Mouse (Mus musculus) stomach, embryonic 14.5 days (tissue): ENCODE measurements around the gene Gm12185. TPM values are rescaled to one million over a fixed set of nuclear protein-coding genes. Genes with fewer than 3 reads are reported as not detected.
"Not testable (repeated sequence)": the region's sequence is repeated elsewhere in the genome, so short reads cannot be mapped to it uniquely, and the experiment has no call there.

Source experiments
- ATAC-seq: fragments of 200-750 bp; cut with Nextera tagmentation; 2 replicates; pipeline ENCODE4 v1.8.0; 2017; ENCODE audit warnings: low read depth, moderate TSS enrichment; ENCODE audit not compliant: insufficient number of reproducible peaks, insufficient read depth, low FRiP score
- H3K27ac ChIP-seq: fragments of 300-500 bp; sonication (generic); 2 replicates; pipeline ENCODE4 v1.5.1; 2014; ENCODE audit warnings: mild to moderate bottlenecking, low read length, moderate library complexity, mixed read lengths
- H3K27me3 ChIP-seq: fragments of 300-500 bp; sonication (generic); 2 replicates; pipeline ENCODE4 v1.6.1; 2014; ENCODE audit warnings: low read length, control low read depth, mixed read lengths; ENCODE audit not compliant: control insufficient read depth, insufficient read depth
- H3K36me3 ChIP-seq: fragments of 300-500 bp; sonication (generic); 2 replicates; pipeline ENCODE4 v1.6.1; 2014; ENCODE audit warnings: mild to moderate bottlenecking, control low read depth, low read length, moderate library complexity, mixed read lengths; ENCODE audit not compliant: control insufficient read depth, insufficient read depth
- H3K4me1 ChIP-seq: fragments of 300-500 bp; sonication (generic); 2 replicates; pipeline ENCODE4 v1.6.1; 2014; ENCODE audit warnings: low read length, control low read depth, mixed read lengths; ENCODE audit not compliant: control insufficient read depth, insufficient read depth
- H3K4me2 ChIP-seq: fragments of 300-500 bp; sonication (generic); replicated peaks from 2 replicates; pipeline ENCODE4 v1.6.1; 2014; ENCODE audit warnings: low read depth, low read length, control low read depth
- H3K4me3 ChIP-seq: fragments of 300-500 bp; sonication (generic); 2 replicates; pipeline ENCODE4 v1.5.1; 2014; ENCODE audit warnings: low read depth, low read length, control low read depth
- H3K9ac ChIP-seq: fragments of 300-500 bp; sonication (generic); replicated peaks from 2 replicates; pipeline ENCODE4 v1.6.1; 2014; ENCODE audit warnings: low read depth, mild to moderate bottlenecking, control low read depth, low read length, moderate library complexity, mixed read lengths
- H3K9me3 ChIP-seq: fragments of 300-500 bp; sonication (generic); 2 replicates; pipeline ENCODE4 v1.6.1; 2016; ENCODE audit warnings: low read depth, low read length, control low read depth; ENCODE audit not compliant: control insufficient read depth
- WGBS: fragments of 180-500 bp; shearing (Covaris S2); extraction: QIAGEN DNeasy Blood & Tissue Kit; methylation state at CpG from one replicate; pipeline ENCODE4 v1.1.7; 2014; 5-methylcytosine and 5-hydroxymethylcytosine counted together
- polyA plus RNA-seq: library from polyadenylated mRNA; unstranded; fragments of >200 nt; fragmentation: Nextera tagmentation; extraction: Ambion mirVana; gene quantifications from 2 replicates; pipeline ENCODE4 v1.2.1, GENCODE M21; 2014

Gene Gm12185
- polyA plus RNA-seq, 1 experiment from 2014 or later, result not detected

GRCm38 (mm10) chr11:48933422-48933821 lies 58.6 kb downstream of the Gm12185 start:
- not testable (repeated sequence) for H3K36me3 ChIP-seq, H3K4me1 ChIP-seq, H3K9me3 ChIP-seq, H3K27ac ChIP-seq, H3K9ac ChIP-seq, H3K4me3 ChIP-seq, ATAC-seq, H3K27me3 ChIP-seq, H3K4me2 ChIP-seq
- 64% methylated on average over 1 of the region's 1 CpGs for WGBS

- not testable (repeated sequence) for H3K27ac ChIP-seq, H3K9me3 ChIP-seq, H3K4me3 ChIP-seq, H3K36me3 ChIP-seq, H3K27me3 ChIP-seq, H3K4me2 ChIP-seq, ATAC-seq, H3K9ac ChIP-seq, H3K4me1 ChIP-seq
- 90% methylated on average over 1 of the region's 1 CpGs for WGBS
These were observed 64.0 kb downstream of the Gm12185 start for GRCm38 (mm10) chr11:48928068-48928467.

GRCm38 (mm10) chr11:48926437-48926836 lies 65.6 kb downstream of the Gm12185 start:
- not testable (repeated sequence) for ATAC-seq, H3K4me3 ChIP-seq, H3K27ac ChIP-seq, H3K9ac ChIP-seq, H3K4me2 ChIP-seq, H3K4me1 ChIP-seq, H3K36me3 ChIP-seq, H3K27me3 ChIP-seq, H3K9me3 ChIP-seq

- not testable (repeated sequence) for H3K9me3 ChIP-seq, H3K4me1 ChIP-seq, ATAC-seq, H3K27ac ChIP-seq, H3K4me2 ChIP-seq, H3K36me3 ChIP-seq, H3K9ac ChIP-seq, H3K4me3 ChIP-seq, H3K27me3 ChIP-seq
- 70% methylated on average over 5 of the region's 5 CpGs for WGBS
These were observed 68.2 kb downstream of the Gm12185 start for GRCm38 (mm10) chr11:48923818-48924217.

- no peaks in the 10 kb centered on the region for H3K9me3 ChIP-seq
- H3K27ac ChIP-seq, result no peak overlapping the region
- no peaks in the 10 kb centered on the region for H3K4me1 ChIP-seq
- no peak overlapping the region for H3K4me2 ChIP-seq
- H3K9ac ChIP-seq, result no peak overlapping the region
- 70% methylated on average over 3 of the region's 3 CpGs for WGBS
- ATAC-seq, result no peak
- no peaks in the 10 kb centered on the region for H3K36me3 ChIP-seq
- H3K4me3 ChIP-seq, result no peak overlapping the region
- H3K27me3 ChIP-seq, result no peaks in the 10 kb centered on the region
These were observed 73.6 kb downstream of the Gm12185 start for GRCm38 (mm10) chr11:48918380-48918779.

GRCm38 (mm10) chr11:48913611-48914010 lies 78.4 kb downstream of the Gm12185 start:
- Histone ChIP-seq H3K4me2 (no peak overlapping the region), H3K4me3 (no peak overlapping the region), H3K27ac (no peak overlapping the region), H3K4me1 (no peaks in the 10 kb centered on the region), H3K36me3 (no peaks in the 10 kb centered on the region), H3K9ac (no peak overlapping the region), H3K27me3 (no peaks in the 10 kb centered on the region), H3K9me3 (no peaks in the 10 kb centered on the region)
- ATAC-seq, result no peak
- 86% methylated on average over 1 of the region's 1 CpGs for WGBS

- no peak overlapping the region for H3K4me3 ChIP-seq
- no peaks in the 10 kb centered on the region for H3K27me3 ChIP-seq
- H3K4me2 ChIP-seq, result no peak overlapping the region
- no peaks in the 10 kb centered on the region for H3K9me3 ChIP-seq
- no peaks in the 10 kb centered on the region for H3K36me3 ChIP-seq
- ATAC-seq, result no peak
- H3K4me1 ChIP-seq, result no peaks in the 10 kb centered on the region
- H3K27ac ChIP-seq, result no peak overlapping the region
- WGBS, result 48% methylated on average over 1 of the region's 1 CpGs
- H3K9ac ChIP-seq, result no peak overlapping the region
These were observed 83.6 kb downstream of the Gm12185 start for GRCm38 (mm10) chr11:48908459-48908858.

- ATAC-seq, result no peak
- Histone ChIP-seq H3K9me3 (no peaks in the 10 kb centered on the region), H3K36me3 (no peaks in the 10 kb centered on the region), H3K27ac (no peak within 1 kb of the TSS), H3K4me1 (no peaks in the 10 kb centered on the region), H3K4me2 (no peak within 1 kb of the TSS), H3K4me3 (no peak within 1 kb of the TSS), H3K27me3 (no peaks in the 10 kb centered on the region), H3K9ac (no peak within 1 kb of the TSS)
- WGBS, result 63% methylated on average over 2 of the region's 2 CpGs
These were observed 90.0 kb downstream of the Gm12185 start, which contains the start of gene Gm5431 for GRCm38 (mm10) chr11:48902021-48902420. Gene Gm5431 (minus strand): TSS chr11:48902214.

GRCm38 (mm10) chr11:48901567-48901930 lies 90.5 kb downstream of the Gm12185 start:
- not testable (repeated sequence) for H3K4me1 ChIP-seq, H3K4me2 ChIP-seq, ATAC-seq, H3K27ac ChIP-seq, H3K9ac ChIP-seq, H3K4me3 ChIP-seq, H3K36me3 ChIP-seq, H3K9me3 ChIP-seq, H3K27me3 ChIP-seq
- 88% methylated on average over 1 of the region's 1 CpGs for WGBS
